Mouse (Mus musculus): ENCODE data around the gene Capn5. TPM values are rescaled to one million over a fixed set of nuclear protein-coding genes. Genes with fewer than 3 reads are reported as not detected.

The Capn5 gene
- polyA plus RNA-seq, 1 experiment from 2014 or later: 13.0 TPM

- WGBS: 77% methylated on average over 7 of the region's 7 CpGs
- H3K4me1 ChIP-seq (replicated peaks; ENCODE audit: insufficient read depth, low read length): peaks cover 3% of the 10 kb centered on the region; the same call in 1 of the 2 replicates
- ATAC-seq (replicated peaks; ENCODE audit: low FRiP score, low read depth): no peak
Measured at GRCm38 (mm10) chr7:98085314-98085713, 92.8 kb downstream of the Capn5 start.

GRCm38 (mm10) chr7:98084541-98085293 lies 93.4 kb downstream of the Capn5 start:
- no peak for ATAC-seq (replicated peaks; ENCODE audit: low FRiP score, low read depth)
- Histone ChIP-seq H3K27ac (0 out of 2 replicates have a peak overlapping the region, but pooled peaks have one; percentile 25), H3K27me3 (ENCODE audit: insufficient read depth, low read length) (no peaks in the 10 kb centered on the region), H3K4me1 (replicated peaks; ENCODE audit: insufficient read depth, low read length) (peaks cover 3% of the 10 kb centered on the region; the same call in 1 of the 2 replicates), H3K4me2 (ENCODE audit: low read length) (peak overlapping the region; percentile 1; the same call in 1 of the 2 replicates), H3K9me3 (replicated peaks; ENCODE audit: low read length) (no peaks in the 10 kb centered on the region), H3K36me3 (ENCODE audit: insufficient read depth, low read length) (no peaks in the 10 kb centered on the region), H3K9ac (ENCODE audit: low read depth, low read length) (0 out of 2 replicates have a peak overlapping the region, but pooled peaks have one; percentile 29), H3K4me3 (replicated peaks; ENCODE audit: low read depth, low read length) (no peak overlapping the region)
- WGBS: 42% methylated on average over 12 of the region's 12 CpGs
- TF ChIP-seq CTCF (IDR thresholded peaks at IDR 0.05; ENCODE audit: low read depth): no peak
- DNase-seq (ENCODE audit: low spot score): peak; percentile 23

More at GRCm38 (mm10) chr7:98085314-98085713, 92.8 kb downstream of the Capn5 start:
- Histone ChIP-seq H3K9ac (ENCODE audit: low read depth, low read length) (no peak overlapping the region), H3K27me3 (ENCODE audit: insufficient read depth, low read length) (no peaks in the 10 kb centered on the region), H3K36me3 (ENCODE audit: insufficient read depth, low read length) (no peaks in the 10 kb centered on the region), H3K9me3 (replicated peaks; ENCODE audit: low read length) (no peaks in the 10 kb centered on the region), H3K4me3 (replicated peaks; ENCODE audit: low read depth, low read length) (no peak overlapping the region), H3K27ac (no peak overlapping the region), H3K4me2 (ENCODE audit: low read length) (no peak overlapping the region)
- no peak for DNase-seq (ENCODE audit: low spot score)
- TF ChIP-seq CTCF (IDR thresholded peaks at IDR 0.05; ENCODE audit: low read depth): no peak

DNA sequence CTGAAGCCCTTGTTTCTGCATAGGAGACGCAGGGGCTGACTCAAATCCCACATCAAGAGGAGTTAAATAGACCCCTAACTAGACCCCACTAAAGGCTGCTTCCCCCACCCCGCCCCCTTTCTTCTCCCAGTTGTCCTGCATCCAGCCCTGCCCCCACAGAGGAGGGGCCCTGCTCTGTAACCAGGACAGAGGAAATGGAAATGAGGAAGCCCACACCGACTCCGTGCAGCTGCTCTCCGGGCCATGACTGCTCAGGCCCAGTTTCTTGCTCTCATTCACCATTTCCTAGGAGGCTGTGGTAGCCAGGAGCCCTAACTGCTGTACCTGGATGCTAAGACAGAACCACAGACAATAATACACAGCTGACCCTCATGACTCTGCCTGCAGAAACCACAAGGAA lies 95.7 kb downstream of the Capn5 start:
- Histone ChIP-seq H3K9me3 (replicated peaks; ENCODE audit: low read length) (no peaks in the 10 kb centered on the region), H3K36me3 (ENCODE audit: insufficient read depth, low read length) (no peaks in the 10 kb centered on the region), H3K4me3 (replicated peaks; ENCODE audit: low read depth, low read length) (no peak overlapping the region), H3K4me1 (replicated peaks; ENCODE audit: insufficient read depth, low read length) (peaks cover 3% of the 10 kb centered on the region; the same call in 1 of the 2 replicates), H3K4me2 (ENCODE audit: low read length) (no peak overlapping the region), H3K27ac (no peak overlapping the region), H3K9ac (ENCODE audit: low read depth, low read length) (no peak overlapping the region), H3K27me3 (ENCODE audit: insufficient read depth, low read length) (no peaks in the 10 kb centered on the region)
- DNase-seq (ENCODE audit: low spot score) (peak; percentile 33), ATAC-seq (replicated peaks; ENCODE audit: low FRiP score, low read depth) (no peak)
- TF ChIP-seq CTCF (IDR thresholded peaks at IDR 0.05; ENCODE audit: low read depth): no peak
- WGBS: 20% methylated on average over 5 of the region's 5 CpGs

DNA sequence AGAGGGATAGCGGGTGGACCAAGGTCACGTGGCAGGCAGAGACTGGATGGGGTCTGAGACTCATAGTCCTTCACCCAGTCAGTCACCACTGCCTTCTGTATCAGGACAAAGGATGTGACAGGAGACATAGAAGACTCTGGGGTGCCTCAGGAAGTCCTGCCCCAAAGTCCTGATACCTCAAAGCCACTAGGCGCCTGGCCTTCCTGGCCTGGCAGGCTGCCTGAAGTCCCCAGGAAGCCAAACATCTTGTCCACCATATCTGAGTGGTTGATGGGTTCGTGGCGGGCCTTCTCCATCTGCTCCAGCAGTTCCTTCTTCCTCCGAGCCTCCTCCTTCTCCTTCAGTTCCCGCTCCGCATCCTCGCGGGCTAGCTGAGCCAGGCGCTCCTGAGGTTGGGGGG lies 100.6 kb downstream of the Capn5 start:
- DNase-seq (ENCODE audit: low spot score) (no peak), ATAC-seq (replicated peaks; ENCODE audit: low FRiP score, low read depth) (no peak)
- H3K9me3 ChIP-seq (replicated peaks; ENCODE audit: low read length): no peaks in the 10 kb centered on the region
- no peak overlapping the region for H3K27ac ChIP-seq
- WGBS: 82% methylated on average over 11 of the region's 11 CpGs
- no peaks in the 10 kb centered on the region for H3K36me3 ChIP-seq (ENCODE audit: insufficient read depth, low read length)
- H3K27me3 ChIP-seq (ENCODE audit: insufficient read depth, low read length): no peaks in the 10 kb centered on the region
- H3K9ac ChIP-seq (ENCODE audit: low read depth, low read length): no peak overlapping the region
- no peak overlapping the region for H3K4me3 ChIP-seq (replicated peaks; ENCODE audit: low read depth, low read length)
- TF ChIP-seq CTCF (IDR thresholded peaks at IDR 0.05; ENCODE audit: low read depth): no peak
- no peak overlapping the region for H3K4me2 ChIP-seq (ENCODE audit: low read length)
- 0 out of 2 replicates have a peak, but pooled peaks cover 2% of the 10 kb centered on the region for H3K4me1 ChIP-seq (replicated peaks; ENCODE audit: insufficient read depth, low read length)

- H3K9me3 ChIP-seq (replicated peaks; ENCODE audit: low read length): no peaks in the 10 kb centered on the region
- no peak overlapping the region for H3K27ac ChIP-seq
- DNase-seq (ENCODE audit: low spot score): peak; percentile 90
- no peaks in the 10 kb centered on the region for H3K4me1 ChIP-seq (replicated peaks; ENCODE audit: insufficient read depth, low read length)
- no peak overlapping the region for H3K4me2 ChIP-seq (ENCODE audit: low read length)
- ATAC-seq (replicated peaks; ENCODE audit: low FRiP score, low read depth): peak; percentile 44; the same call in 1 of the 2 replicates
- 26% methylated on average over 5 of the region's 5 CpGs for WGBS
- H3K4me3 ChIP-seq (replicated peaks; ENCODE audit: low read depth, low read length): no peak overlapping the region
- H3K27me3 ChIP-seq (ENCODE audit: insufficient read depth, low read length): no peaks in the 10 kb centered on the region
- H3K36me3 ChIP-seq (ENCODE audit: insufficient read depth, low read length): no peaks in the 10 kb centered on the region
- TF ChIP-seq CTCF (IDR thresholded peaks at IDR 0.05; ENCODE audit: low read depth): peak; percentile 99
- no peak overlapping the region for H3K9ac ChIP-seq (ENCODE audit: low read depth, low read length)
Measured at GRCm38 (mm10) chr7:98071620-98072019, 106.5 kb downstream of the Capn5 start.

Other genes starting within 250 kb of the Capn5 start
- 7.6 and 8.7 TPM in 2 replicates for gene Myo7a, start 58.8 kb downstream of the Capn5 start, polyA plus RNA-seq (2015; fragmentation: Nextera tagmentation; extraction: Ambion mirVana)
- 0.38 and 0.50 TPM in 2 replicates for gene Omp, start 32.8 kb downstream of the Capn5 start, polyA plus RNA-seq (2015; fragmentation: Nextera tagmentation; extraction: Ambion mirVana)
- 0.13 and 0.20 TPM in 2 replicates for gene B3gnt6, start 21.2 kb upstream of the Capn5 start, polyA plus RNA-seq (2015; fragmentation: Nextera tagmentation; extraction: Ambion mirVana)
- gene Acer3, start 142.9 kb upstream of the Capn5 start, polyA plus RNA-seq (2015; fragmentation: Nextera tagmentation; extraction: Ambion mirVana): 22.1 and 25.1 TPM in 2 replicates
- gene Tsku, start 183.1 kb upstream of the Capn5 start, polyA plus RNA-seq (2015; fragmentation: Nextera tagmentation; extraction: Ambion mirVana): 7.1 and 8.3 TPM in 2 replicates

Measured in kidney, postnatal 0 days (tissue).